Mouse (Mus musculus): ENCODE results near the gene Ube2l6.
"Not testable (repeated sequence)": the region's sequence is repeated elsewhere in the genome, so short reads cannot be mapped to it uniquely, and the experiment has no call there.

The Ube2l6 gene

GRCm38 (mm10) chr2:84793154-84793553, 5.5 kb upstream of the Ube2l6 start:
- DNase-seq (ENCODE audit: low spot score in 2 of 2), result no peak

DNA sequence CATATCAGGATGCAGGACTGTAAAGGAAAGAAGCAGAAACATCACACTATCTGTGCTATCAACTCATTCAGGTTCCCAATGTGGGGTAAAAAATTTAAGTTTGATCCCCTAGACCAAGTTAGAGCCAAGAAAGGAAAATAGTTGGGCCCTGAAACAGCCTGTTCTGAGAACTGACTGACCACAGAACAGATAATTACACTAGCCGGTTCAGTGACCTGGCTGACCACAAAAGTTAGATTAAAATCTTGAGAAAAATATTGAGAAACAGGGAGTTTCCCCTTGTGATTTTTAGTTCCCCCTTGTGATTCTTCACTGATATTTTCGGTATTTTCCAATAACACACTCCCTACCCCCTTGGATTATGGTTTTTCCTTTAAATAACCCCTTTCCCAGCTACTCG, 4.8 kb upstream of the Ube2l6 start:
- no peak for DNase-seq (ENCODE audit: low spot score in 2 of 2)

GRCm38 (mm10) chr2:84797833-84798492, 665 bp upstream of the Ube2l6 start:
- peak; percentile 86 to 92 for DNase-seq (ENCODE audit: low spot score in 2 of 2)

DNA sequence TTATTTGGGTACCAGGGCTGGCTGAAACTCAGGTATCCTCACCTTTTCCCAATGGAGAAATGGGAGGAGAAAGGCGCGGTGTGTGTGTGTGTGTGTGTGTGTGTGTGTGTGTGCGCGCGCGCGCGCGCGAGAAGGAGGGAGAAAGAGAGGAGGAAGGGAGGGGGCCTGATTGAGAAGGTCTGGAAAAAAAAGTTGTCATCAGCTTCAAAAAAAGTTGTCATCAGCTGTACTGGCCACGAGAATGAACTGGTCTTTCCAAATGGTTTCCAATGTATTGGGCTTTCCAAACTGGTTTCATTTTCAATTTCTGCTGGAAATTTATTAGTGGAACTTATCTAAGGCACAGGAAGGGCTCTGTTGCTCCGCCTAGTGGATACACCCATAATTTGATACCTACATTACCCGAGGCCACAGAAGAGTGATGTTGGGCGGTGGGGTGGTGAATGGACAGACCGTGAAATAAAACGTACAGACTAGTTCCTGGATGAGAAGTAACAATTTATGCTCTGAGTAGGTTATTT, 473 bp downstream of the Ube2l6 start:
- peak; percentile 78 to 85 for DNase-seq (ENCODE audit: low spot score in 2 of 2)

- DNase-seq (ENCODE audit: low spot score in 2 of 2), result no peak
These were observed 1.7 kb downstream of the Ube2l6 start for GRCm38 (mm10) chr2:84800304-84800703.

DNA sequence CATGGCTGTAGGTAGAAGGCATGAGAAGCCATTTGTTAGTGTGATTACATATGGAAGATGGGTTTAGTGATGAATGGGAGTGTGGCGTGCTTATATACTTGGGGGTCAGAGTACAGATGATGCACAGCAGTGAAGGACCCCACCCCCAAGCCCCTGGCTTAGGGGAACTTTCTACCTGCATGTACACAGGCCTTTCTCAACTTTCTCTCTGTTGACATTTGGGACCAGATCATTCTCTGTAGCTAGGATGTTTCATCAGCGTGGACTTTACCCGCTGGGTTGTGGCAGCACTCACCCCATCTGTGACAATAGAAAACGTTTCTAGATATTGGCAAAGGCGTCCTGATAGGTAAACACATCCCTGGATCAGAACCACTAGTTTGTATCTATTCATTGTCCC, 2.6 kb downstream of the Ube2l6 start:
- DNase-seq (ENCODE audit: low spot score in 2 of 2), result not testable (repeated sequence)

DNA sequence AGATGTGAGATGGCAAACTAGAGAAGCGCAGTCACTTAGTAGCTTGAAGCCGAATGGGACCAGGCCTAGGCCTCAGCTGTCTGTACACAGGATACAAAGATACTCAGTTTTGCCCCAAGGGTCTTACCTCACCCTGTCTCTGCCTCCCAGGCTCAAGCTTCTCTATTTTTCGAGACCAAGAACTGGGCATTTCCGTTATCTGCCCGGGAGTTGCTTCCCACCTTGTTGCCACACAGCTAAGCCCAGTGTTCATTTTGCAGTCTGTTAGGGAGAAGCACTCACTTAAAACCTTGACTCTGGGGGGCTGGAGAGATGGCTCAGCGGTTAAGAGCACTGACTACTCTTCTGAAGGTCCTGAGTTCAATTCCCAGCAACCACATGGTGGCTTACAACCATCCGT, 5.3 kb downstream of the Ube2l6 start:
- DNase-seq (ENCODE audit: low spot score in 2 of 2), result no peak

GRCm38 (mm10) chr2:84806546-84806945, 7.9 kb downstream of the Ube2l6 start:
- DNase-seq (ENCODE audit: low spot score in 2 of 2), result no peak

DNA sequence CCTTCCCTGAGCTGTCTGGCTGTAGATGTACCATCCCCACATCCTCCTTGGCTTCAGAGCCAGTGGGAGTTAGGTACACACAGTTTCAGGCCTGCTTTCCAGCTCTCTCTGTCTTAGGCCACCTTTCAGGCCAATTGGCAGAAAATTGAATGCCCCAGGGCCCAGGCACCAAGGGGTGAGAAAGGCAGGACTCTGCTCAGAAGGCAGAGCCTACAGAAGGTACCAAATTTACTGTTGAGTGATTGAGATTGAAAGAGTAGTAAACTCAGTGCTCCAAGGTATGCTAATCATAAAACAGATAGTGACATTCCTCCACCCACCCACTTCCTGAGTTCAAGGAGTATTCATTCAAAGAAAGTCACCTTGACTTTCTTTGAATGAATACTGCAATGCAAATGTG, 10.7 kb downstream of the Ube2l6 start:
- DNase-seq (ENCODE audit: low spot score in 2 of 2), result no peak

- no peak for DNase-seq (ENCODE audit: low spot score in 2 of 2)
These were observed 11.9 kb downstream of the Ube2l6 start for GRCm38 (mm10) chr2:84810526-84810885.

- DNase-seq (ENCODE audit: low spot score in 2 of 2), result peak; percentile 91 to 96
These were observed 12.4 kb downstream of the Ube2l6 start for GRCm38 (mm10) chr2:84810886-84811577.

DNA sequence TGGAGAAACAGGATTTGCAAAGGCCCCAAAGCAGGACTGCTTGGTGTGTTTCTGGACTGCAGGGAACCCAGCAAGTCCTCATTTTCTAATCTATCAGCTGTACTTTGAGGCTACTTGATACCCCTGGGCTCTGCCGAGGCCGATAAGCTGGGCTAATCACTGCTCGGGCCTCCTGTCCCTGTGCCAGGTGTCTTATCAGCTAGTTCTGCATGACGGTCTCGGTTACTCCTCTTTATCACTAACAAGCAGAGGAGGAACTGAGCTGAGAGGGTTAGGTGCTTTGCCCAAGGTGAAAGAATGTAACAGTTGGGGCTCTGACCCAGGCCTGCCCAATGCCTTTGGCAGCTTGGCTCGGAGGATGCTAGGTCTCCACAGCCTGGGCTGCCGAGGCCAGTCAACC, 13.3 kb downstream of the Ube2l6 start:
- DNase-seq (ENCODE audit: low spot score in 2 of 2), result peak; percentile 89

- no peak for DNase-seq (ENCODE audit: low spot score in 2 of 2)
These were observed 14.0 kb downstream of the Ube2l6 start for GRCm38 (mm10) chr2:84812676-84813075.

GRCm38 (mm10) chr2:84819861-84820260, 21.2 kb downstream of the Ube2l6 start:
- no peak for DNase-seq (ENCODE audit: low spot score in 2 of 2)

DNA sequence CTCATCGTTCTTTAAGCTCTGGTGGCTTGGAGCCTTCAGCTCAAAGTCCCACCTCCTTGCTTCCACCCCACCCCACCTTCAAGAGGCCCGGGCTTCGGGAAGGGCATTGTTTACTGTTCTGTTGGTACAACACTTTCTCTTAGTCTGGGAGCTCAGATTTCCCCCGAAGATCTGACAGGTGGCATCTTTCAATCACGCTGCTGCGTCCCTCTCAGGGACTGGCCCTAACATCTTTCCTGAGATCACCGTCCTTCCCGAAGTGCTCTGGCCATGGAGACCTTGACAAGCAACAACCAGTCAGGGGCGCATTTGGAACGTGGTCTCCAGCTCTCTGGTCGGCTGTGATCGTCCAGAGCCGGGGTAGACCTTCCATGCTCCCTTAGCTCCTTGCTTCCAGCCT, 23.9 kb downstream of the Ube2l6 start, which contains the start of gene Smtnl1:
TSS of gene Smtnl1 (minus strand) at position 101 of the 400 bp plus-strand sequence.
- DNase-seq (ENCODE audit: low spot score in 2 of 2), result no peak

DNA sequence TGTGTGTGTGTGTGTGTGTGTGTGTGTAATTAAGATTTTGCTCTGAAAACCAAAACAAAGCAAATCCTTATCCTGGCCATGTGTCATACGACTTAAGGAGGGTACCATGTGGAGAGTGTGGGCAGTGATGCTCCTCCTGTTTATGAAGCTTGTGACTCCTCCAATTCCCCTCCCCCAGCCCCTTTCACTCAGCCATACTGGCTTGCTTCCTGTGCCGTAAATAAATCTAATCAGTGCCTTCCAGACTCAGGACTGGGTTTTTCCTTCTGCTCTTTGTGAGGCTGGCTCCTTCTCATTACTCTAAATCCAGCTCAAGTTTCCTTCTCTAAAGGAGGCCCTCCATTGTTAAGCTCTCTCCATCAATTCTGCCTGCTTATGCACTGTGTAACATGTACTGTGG, 24.6 kb downstream of the Ube2l6 start:
- DNase-seq (ENCODE audit: low spot score in 2 of 2), result no peak

GRCm38 (mm10) chr2:84826488-84827282, 28.1 kb downstream of the Ube2l6 start, which contains the start of gene Timm10:
TSS of gene Timm10 (plus strand) at chr2:84826997.
- peak; percentile 82 to 87 for DNase-seq (ENCODE audit: low spot score in 2 of 2)

DNA sequence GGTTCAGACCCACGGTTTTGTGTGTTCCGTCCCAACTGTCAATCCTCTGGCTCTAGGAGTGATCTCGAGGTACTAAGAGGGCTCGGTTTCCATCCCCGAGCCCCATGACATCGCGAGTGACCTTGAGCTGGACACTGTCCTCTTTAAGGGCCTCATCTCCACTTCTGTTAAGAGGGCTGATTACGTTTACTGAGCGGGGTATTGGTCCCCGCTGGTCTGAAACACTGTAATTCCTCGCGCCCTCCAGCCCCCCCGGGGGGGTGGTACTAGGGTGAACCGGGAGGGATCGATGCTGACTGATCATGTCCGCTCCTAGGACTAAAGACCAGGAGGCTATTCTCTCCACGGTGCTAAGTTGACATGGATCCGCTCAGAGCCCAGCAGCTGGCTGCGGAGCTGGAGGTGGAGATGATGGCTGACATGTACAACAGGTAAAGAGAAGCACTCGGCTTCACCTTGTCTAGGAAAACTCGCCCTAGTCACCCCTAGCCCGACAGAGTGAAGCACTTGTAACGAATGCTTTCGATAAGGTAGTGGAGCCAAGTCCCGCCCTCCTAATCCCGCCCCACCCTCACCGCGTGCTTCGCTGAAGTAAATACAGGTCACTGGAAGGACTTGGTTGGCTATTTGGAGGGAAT, 28.8 kb downstream of the Ube2l6 start:
- DNase-seq (ENCODE audit: low spot score in 2 of 2), result peak; percentile 59 to 76

- peak; percentile 88 to 96 for DNase-seq (ENCODE audit: low spot score in 2 of 2)
These were observed 33.2 kb downstream of the Ube2l6 start for GRCm38 (mm10) chr2:84831666-84832391.

GRCm38 (mm10) chr2:84837107-84837506, 38.5 kb downstream of the Ube2l6 start:
- DNase-seq (ENCODE audit: low spot score in 2 of 2), result no peak
